Mouse (Mus musculus) liver, embryonic 12.5 days (tissue): ENCODE measurements around the gene 3110040M04Rik. TPM values are rescaled to one million over a fixed set of nuclear protein-coding genes. Genes with fewer than 3 reads are reported as not detected.
"Not testable (repeated sequence)": the region's sequence is repeated elsewhere in the genome, so short reads cannot be mapped to it uniquely, and the experiment has no call there.

Source experiments
- ATAC-seq: fragments of 200-750 bp; cut with Nextera tagmentation; 2 replicates; pipeline ENCODE4 v1.8.0; 2017; ENCODE audit warnings: moderate number of reproducible peaks, mild to moderate bottlenecking, moderate library complexity
- H3K27ac ChIP-seq: fragments of 300-500 bp; sonication (generic); 2 replicates; pipeline ENCODE4 v1.5.1; 2016; ENCODE audit warnings: mild to moderate bottlenecking
- H3K27me3 ChIP-seq: fragments of 300-500 bp; sonication (generic); replicated peaks from 2 replicates; pipeline ENCODE4 v1.6.1; 2016; ENCODE audit warnings: mild to moderate bottlenecking, moderate library complexity
- H3K36me3 ChIP-seq: fragments of 300-500 bp; sonication (generic); 2 replicates; pipeline ENCODE4 v1.6.1; 2016; ENCODE audit warnings: mild to moderate bottlenecking, moderate library complexity
- H3K4me1 ChIP-seq: fragments of 300-500 bp; sonication (generic); 2 replicates; pipeline ENCODE4 v1.6.1; 2016
- H3K4me2 ChIP-seq: fragments of 300-500 bp; sonication (generic); 2 replicates; pipeline ENCODE4 v1.6.1; 2016; ENCODE audit warnings: mild to moderate bottlenecking, moderate library complexity
- H3K4me3 ChIP-seq: fragments of 300-500 bp; sonication (generic); 2 replicates; pipeline ENCODE4 v1.5.1; 2016; ENCODE audit warnings: mild to moderate bottlenecking, moderate library complexity
- H3K9ac ChIP-seq: fragments of 300-500 bp; sonication (generic); 2 replicates; pipeline ENCODE4 v1.6.1; 2016; ENCODE audit warnings: mild to moderate bottlenecking, moderate library complexity
- H3K9me3 ChIP-seq: fragments of 300-500 bp; sonication (generic); replicated peaks from 2 replicates; pipeline ENCODE4 v1.6.1; 2016; ENCODE audit warnings: mild to moderate bottlenecking, moderate library complexity
- WGBS: fragments of 180-500 bp; shearing (Covaris S2); methylation state at CpG from one replicate; pipeline ENCODE4 v1.1.7; 2016; ENCODE audit not compliant: insufficient replicate concordance; 5-methylcytosine and 5-hydroxymethylcytosine counted together
- polyA plus RNA-seq: library from polyadenylated mRNA; unstranded; fragments of >200 nt; fragmentation: Nextera tagmentation; extraction: Ambion mirVana; gene quantifications from 2 replicates; pipeline ENCODE4 v1.2.1, GENCODE M21; 2016

3110040M04Rik gene
- polyA plus RNA-seq, 1 experiment from 2014 or later: 1.6 TPM

DNA sequence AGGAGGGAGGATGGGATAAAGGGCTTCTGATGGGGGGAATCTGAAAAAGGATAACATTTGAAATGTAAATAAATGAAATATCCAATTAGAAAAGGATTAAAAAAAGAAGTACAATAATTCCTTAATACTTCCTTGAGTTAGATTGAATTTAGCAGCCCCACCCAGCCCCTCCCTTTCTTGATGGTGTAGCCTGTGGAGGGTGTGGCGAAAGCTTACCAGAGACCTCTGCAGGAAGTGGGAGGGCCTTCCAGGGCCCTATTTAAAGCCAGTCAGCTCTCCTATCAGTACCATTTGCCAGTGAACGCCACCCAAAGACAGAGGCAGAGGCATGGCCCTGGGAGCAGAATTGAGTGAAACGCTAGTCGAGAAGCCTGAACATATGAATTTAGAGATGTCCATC is 5.8 kb upstream of the 3110040M04Rik start, which contains the start of gene Gm47995:
Gene Gm47995 (plus strand): TSS at position 329 of the 400 bp plus-strand sequence.
- H3K4me1 ChIP-seq: peaks cover 17% of the 10 kb centered on the region
- H3K36me3 ChIP-seq, H3K27me3 ChIP-seq, H3K27ac ChIP-seq, H3K9ac ChIP-seq, H3K4me3 ChIP-seq, H3K9me3 ChIP-seq, H3K4me2 ChIP-seq: not testable (repeated sequence)
- ATAC-seq: 0 out of 2 replicates have a peak, but pooled peaks have one; percentile 59
- WGBS: 24% methylated on average over 2 of the region's 4 CpGs

- ATAC-seq, H3K9me3 ChIP-seq, H3K9ac ChIP-seq, H3K4me2 ChIP-seq, H3K27ac ChIP-seq, H3K36me3 ChIP-seq, H3K4me3 ChIP-seq, H3K27me3 ChIP-seq: not testable (repeated sequence)
- peaks cover 17% of the 10 kb centered on the region for H3K4me1 ChIP-seq
Measured at GRCm38 (mm10) chr1:151200620-151201019, 3.3 kb upstream of the 3110040M04Rik start.

GRCm38 (mm10) chr1:151202771-151203170 is 1.1 kb upstream of the 3110040M04Rik start:
- not testable (repeated sequence) for H3K9ac ChIP-seq, H3K27ac ChIP-seq, H3K4me1 ChIP-seq, H3K27me3 ChIP-seq, H3K4me3 ChIP-seq, H3K9me3 ChIP-seq, H3K4me2 ChIP-seq, H3K36me3 ChIP-seq
- peak; percentile 69 for ATAC-seq
- 48% methylated on average over 4 of the region's 5 CpGs for WGBS

GRCm38 (mm10) chr1:151208493-151208892 is 4.6 kb downstream of the 3110040M04Rik start:
- ATAC-seq: peak; percentile 69
- WGBS: 59% methylated on average over 4 of the region's 5 CpGs
- not testable (repeated sequence) for H3K36me3 ChIP-seq, H3K9me3 ChIP-seq, H3K4me2 ChIP-seq, H3K9ac ChIP-seq, H3K4me3 ChIP-seq, H3K27ac ChIP-seq, H3K27me3 ChIP-seq
- H3K4me1 ChIP-seq: peaks cover 15% of the 10 kb centered on the region

GRCm38 (mm10) chr1:151208944-151209343 is 5.0 kb downstream of the 3110040M04Rik start:
- not testable (repeated sequence) for H3K9ac ChIP-seq, H3K36me3 ChIP-seq, H3K9me3 ChIP-seq, ATAC-seq, H3K27me3 ChIP-seq, H3K4me2 ChIP-seq, H3K4me3 ChIP-seq, H3K27ac ChIP-seq
- H3K4me1 ChIP-seq: peaks cover 15% of the 10 kb centered on the region

GRCm38 (mm10) chr1:151209824-151210355 is 6.0 kb downstream of the 3110040M04Rik start, which contains the start of gene Gm47996:
Gene Gm47996 (plus strand): TSS chr1:151210131.
- ATAC-seq, H3K36me3 ChIP-seq, H3K9me3 ChIP-seq, H3K27ac ChIP-seq, H3K4me3 ChIP-seq, H3K9ac ChIP-seq, H3K27me3 ChIP-seq: not testable (repeated sequence)
- H3K4me2 ChIP-seq: 0 out of 2 replicates have a peak within 1 kb of the TSS, but pooled peaks have one; percentile 15
- H3K4me1 ChIP-seq: peaks cover 19% of the 10 kb centered on the region
- WGBS: 39% methylated on average over 6 of the region's 8 CpGs

DNA sequence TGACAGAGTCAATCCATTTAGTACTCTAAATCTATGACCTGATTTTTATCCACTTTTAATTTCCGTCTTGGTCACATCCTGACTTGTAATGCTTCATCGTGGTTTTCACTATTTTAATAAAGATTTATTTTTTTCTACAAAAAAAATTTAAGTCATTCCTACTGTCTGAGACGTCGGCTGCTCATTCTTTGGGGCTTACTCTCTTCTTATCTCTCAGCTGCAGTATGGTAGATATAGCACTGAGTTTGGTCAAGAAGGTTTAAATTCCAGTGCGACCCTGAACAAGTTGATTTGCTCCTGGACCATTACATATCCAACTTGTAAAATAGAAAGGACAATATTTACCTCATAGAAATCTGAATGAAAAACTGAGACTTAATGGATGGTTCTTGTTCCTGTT is 7.7 kb downstream of the 3110040M04Rik start:
- Histone ChIP-seq H3K4me1 (peaks cover 27% of the 10 kb centered on the region), H3K4me2 (0 out of 2 replicates have a peak overlapping the region, but pooled peaks have one; percentile 22)
- not testable (repeated sequence) for ATAC-seq, H3K27ac ChIP-seq, H3K4me3 ChIP-seq, H3K36me3 ChIP-seq, H3K9me3 ChIP-seq, H3K9ac ChIP-seq, H3K27me3 ChIP-seq
- WGBS: 30% methylated on average over 5 of the region's 5 CpGs

GRCm38 (mm10) chr1:151214862-151215261 is 10.9 kb downstream of the 3110040M04Rik start:
- Histone ChIP-seq H3K36me3 (no peaks in the 10 kb centered on the region), H3K9ac (no peak overlapping the region), H3K27me3 (0 out of 2 replicates have a peak, but pooled peaks cover 4% of the 10 kb centered on the region), H3K4me1 (peaks cover 35% of the 10 kb centered on the region), H3K4me3 (no peak overlapping the region), H3K4me2 (no peak overlapping the region), H3K27ac (no peak overlapping the region), H3K9me3 (no peaks in the 10 kb centered on the region)
- ATAC-seq: no peak
- WGBS: 43% methylated on average over 2 of the region's 2 CpGs

DNA sequence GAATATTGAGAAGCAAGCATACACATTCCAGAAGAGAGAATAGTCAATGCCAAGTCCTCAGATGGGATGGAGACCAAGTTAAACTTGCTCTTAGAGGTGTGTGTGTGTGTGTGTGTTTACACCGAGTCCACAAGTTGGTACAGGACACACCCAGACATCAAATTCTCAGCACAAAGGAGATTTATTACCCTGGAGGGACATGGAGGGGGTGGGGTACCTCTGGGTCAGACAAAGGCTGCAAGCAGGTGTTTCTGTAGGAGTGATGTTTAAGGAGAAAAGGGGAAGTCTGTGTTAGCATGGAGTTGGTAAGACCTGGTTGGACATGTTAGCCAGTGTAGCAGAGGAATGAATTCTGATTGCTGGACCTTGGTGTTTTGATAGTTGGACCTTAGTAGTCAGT is 12.1 kb downstream of the 3110040M04Rik start:
- Histone ChIP-seq H3K4me3 (no peak overlapping the region), H3K4me1 (peaks cover 33% of the 10 kb centered on the region), H3K9ac (no peak overlapping the region), H3K9me3 (no peaks in the 10 kb centered on the region), H3K4me2 (no peak overlapping the region), H3K36me3 (no peaks in the 10 kb centered on the region), H3K27me3 (0 out of 2 replicates have a peak, but pooled peaks cover 4% of the 10 kb centered on the region), H3K27ac (peak overlapping the region; percentile 42; the same call in 1 of the 2 replicates)
- WGBS: 57% methylated on average over 1 of the region's 1 CpGs
- 0 out of 2 replicates have a peak, but pooled peaks have one; percentile 7 for ATAC-seq

DNA sequence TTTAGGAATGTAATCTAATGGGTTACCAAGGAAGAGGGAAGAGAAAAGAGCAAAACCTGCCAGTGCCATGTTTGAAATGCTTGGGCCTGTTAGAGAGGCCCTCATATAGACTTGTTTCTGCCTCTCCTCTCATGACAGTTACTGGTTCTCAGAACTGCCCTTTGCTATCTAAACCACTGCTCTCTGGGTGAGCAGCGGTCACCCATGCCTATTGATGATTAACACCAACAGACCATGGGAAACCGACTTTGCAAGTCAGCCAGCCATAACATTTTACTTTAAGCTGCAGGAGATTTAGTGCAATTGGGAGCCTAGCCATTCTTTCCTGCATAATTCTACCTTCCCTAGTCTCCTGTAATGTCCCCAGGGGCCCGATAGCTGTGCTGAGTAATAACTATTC is 12.5 kb downstream of the 3110040M04Rik start:
- H3K36me3 ChIP-seq: no peaks in the 10 kb centered on the region
- H3K9me3 ChIP-seq: no peaks in the 10 kb centered on the region
- H3K4me3 ChIP-seq: no peak overlapping the region
- H3K9ac ChIP-seq: no peak overlapping the region
- 0 out of 2 replicates have a peak, but pooled peaks cover 4% of the 10 kb centered on the region for H3K27me3 ChIP-seq
- H3K4me2 ChIP-seq: no peak overlapping the region
- ATAC-seq: peak; percentile 54; the same call in 1 of the 2 replicates
- 35% methylated on average over 3 of the region's 3 CpGs for WGBS
- H3K27ac ChIP-seq: peak overlapping the region; percentile 42; the same call in 1 of the 2 replicates
- H3K4me1 ChIP-seq: peaks cover 30% of the 10 kb centered on the region

DNA sequence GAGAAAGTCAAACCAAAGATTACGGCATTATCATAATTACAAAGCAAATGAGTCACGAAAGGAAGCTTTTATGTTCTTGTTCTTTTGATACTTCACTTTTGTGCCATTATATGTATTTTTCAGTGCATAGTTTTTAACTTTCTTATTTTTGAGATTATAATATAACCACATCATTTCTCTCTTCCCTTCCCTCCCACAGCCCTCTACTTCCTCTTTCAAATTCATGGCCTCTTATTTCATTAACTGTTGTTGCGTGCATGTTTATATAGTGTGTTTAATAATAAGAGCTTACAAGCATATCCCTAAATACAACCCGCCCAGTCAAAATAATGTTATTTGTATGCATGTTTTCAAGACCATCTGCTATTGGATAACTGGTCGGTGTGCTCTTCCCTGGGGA is 15.1 kb downstream of the 3110040M04Rik start:
- H3K4me1 ChIP-seq: peaks cover 25% of the 10 kb centered on the region
- H3K27me3 ChIP-seq: 0 out of 2 replicates have a peak, but pooled peaks cover 2% of the 10 kb centered on the region
- no peaks in the 10 kb centered on the region for H3K9me3 ChIP-seq
- H3K27ac ChIP-seq: no peak overlapping the region
- no peak overlapping the region for H3K4me3 ChIP-seq
- no peak overlapping the region for H3K4me2 ChIP-seq
- WGBS: 82% methylated on average over 5 of the region's 5 CpGs
- no peak for ATAC-seq
- no peak overlapping the region for H3K9ac ChIP-seq
- H3K36me3 ChIP-seq: no peaks in the 10 kb centered on the region

DNA sequence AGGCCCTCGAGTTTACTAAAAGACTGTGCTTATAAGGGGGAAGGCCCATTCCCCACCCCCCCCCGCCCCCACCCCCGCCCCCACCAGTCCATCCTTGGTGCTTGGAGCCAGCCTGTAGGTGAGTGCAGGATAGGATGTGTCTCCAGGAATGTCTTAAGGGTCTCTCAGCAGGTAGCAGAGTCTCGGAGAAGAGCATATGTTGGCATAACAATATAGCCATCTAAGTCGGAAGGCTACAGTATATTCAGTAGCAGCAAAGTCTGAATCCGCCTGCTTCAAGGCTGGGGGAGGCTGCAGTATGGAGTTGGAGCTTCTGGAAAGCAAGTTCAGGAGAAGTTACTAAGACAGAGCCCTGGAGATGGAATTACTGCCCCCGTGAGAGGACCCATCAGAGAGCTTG is 16.2 kb downstream of the 3110040M04Rik start:
- 72% methylated on average over 7 of the region's 7 CpGs for WGBS
- no peak overlapping the region for H3K27ac ChIP-seq
- H3K27me3 ChIP-seq: no peaks in the 10 kb centered on the region
- H3K36me3 ChIP-seq: no peaks in the 10 kb centered on the region
- ATAC-seq: no peak
- no peak overlapping the region for H3K4me2 ChIP-seq
- no peak overlapping the region for H3K4me3 ChIP-seq
- H3K9ac ChIP-seq: no peak overlapping the region
- peaks cover 20% of the 10 kb centered on the region for H3K4me1 ChIP-seq
- no peaks in the 10 kb centered on the region for H3K9me3 ChIP-seq
